Mouse (Mus musculus) brain, embryonic 14.5 days (tissue): ENCODE results near the gene Tagap.
"Not testable (repeated sequence)": the region's sequence is repeated elsewhere in the genome, so short reads cannot be mapped to it uniquely, and the experiment has no call there.

Experiments
- CTCF ChIP-seq: fragments of 200-500 bp; IDR thresholded peaks from 2 replicates; pipeline ENCODE4 v1.5.1; 2012; ENCODE audit warnings: inconsistent platforms, mild to moderate bottlenecking, moderate library complexity, borderline replicate concordance; ENCODE audit not compliant: insufficient read depth, insufficient read length; ENCODE audit errors: extremely low read depth
- POLR2A ChIP-seq: fragments of 200-500 bp; IDR thresholded peaks from 2 replicates; pipeline ENCODE4 v1.6.1; 2012; ENCODE audit warnings: mild to moderate bottlenecking, inconsistent platforms, borderline replicate concordance; ENCODE audit not compliant: poor library complexity, insufficient read depth, insufficient read length, severe bottlenecking; ENCODE audit errors: extremely low read depth

DNA sequence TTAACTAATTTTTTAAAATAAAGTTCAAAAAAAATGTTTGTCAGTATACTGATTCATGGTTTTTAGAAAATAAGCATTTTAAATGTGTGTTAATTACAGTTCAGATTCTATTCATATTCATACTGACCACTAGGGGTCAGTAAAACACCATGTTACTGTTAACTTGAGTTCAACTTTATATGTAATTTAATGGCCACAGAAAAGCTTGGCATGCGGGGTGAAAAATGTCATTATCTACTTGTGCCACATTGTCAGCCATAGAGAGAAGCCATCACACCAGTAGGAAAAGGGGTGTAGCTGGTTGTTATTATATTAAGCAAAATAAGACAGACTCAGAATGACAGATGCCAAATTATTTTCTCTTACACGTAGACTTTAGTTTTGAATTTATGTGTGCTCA, 57.7 kb downstream of the Tagap start:
- TF ChIP-seq CTCF, POLR2A: not testable (repeated sequence)
